Mouse (Mus musculus) midbrain, embryonic 12.5 days (tissue): ENCODE results near the gene Mroh7. TPM values are rescaled to one million over a fixed set of nuclear protein-coding genes. Genes with fewer than 3 reads are reported as not detected.
A peak's percentile ranks its signal among the peaks of the same experiment; 100 is the strongest.
"Not testable (repeated sequence)": the region's sequence is repeated elsewhere in the genome, so short reads cannot be mapped to it uniquely, and the experiment has no call there.

Experiments
- ATAC-seq: fragments of 200-750 bp; cut with Nextera tagmentation; 2 replicates; pipeline ENCODE4 v1.8.0; 2017; ENCODE audit warnings: low read depth, moderate TSS enrichment, moderate library complexity; ENCODE audit not compliant: low FRiP score
- H3K27ac ChIP-seq: fragments of 300-500 bp; sonication (generic); replicated peaks from 2 replicates; pipeline ENCODE4 v1.5.1; 2016; ENCODE audit warnings: mild to moderate bottlenecking
- H3K27me3 ChIP-seq: fragments of 300-500 bp; sonication (generic); 2 replicates; pipeline ENCODE4 v1.6.1; 2016; ENCODE audit warnings: mild to moderate bottlenecking
- H3K36me3 ChIP-seq: fragments of 300-500 bp; sonication (generic); 2 replicates; pipeline ENCODE4 v1.6.1; 2016
- H3K4me1 ChIP-seq: fragments of 300-500 bp; sonication (generic); 2 replicates; pipeline ENCODE4 v1.6.1; 2016
- H3K4me2 ChIP-seq: fragments of 300-500 bp; sonication (generic); replicated peaks from 2 replicates; pipeline ENCODE4 v1.6.1; 2016; ENCODE audit warnings: mild to moderate bottlenecking, moderate library complexity
- H3K4me3 ChIP-seq: fragments of 300-500 bp; sonication (generic); 2 replicates; pipeline ENCODE4 v1.5.1; 2016; ENCODE audit warnings: mild to moderate bottlenecking
- H3K9ac ChIP-seq: fragments of 300-500 bp; sonication (generic); replicated peaks from 2 replicates; pipeline ENCODE4 v1.6.1; 2016; ENCODE audit warnings: mild to moderate bottlenecking, moderate library complexity
- H3K9me3 ChIP-seq: fragments of 300-500 bp; sonication (generic); 2 replicates; pipeline ENCODE4 v1.6.1; 2016; ENCODE audit warnings: mild to moderate bottlenecking
- WGBS: fragments of 180-500 bp; shearing (Covaris S2); methylation state at CpG from one replicate; pipeline ENCODE4 v1.1.7; 2016; 5-methylcytosine and 5-hydroxymethylcytosine counted together
- polyA plus RNA-seq: library from polyadenylated mRNA; unstranded; fragments of >200 nt; fragmentation: Nextera tagmentation; extraction: Ambion mirVana; gene quantifications from 2 replicates; pipeline ENCODE4 v1.2.1, GENCODE M21; 2016

Gene Mroh7
- polyA plus RNA-seq, 1 experiment from 2014 or later, result 0.08 TPM

DNA sequence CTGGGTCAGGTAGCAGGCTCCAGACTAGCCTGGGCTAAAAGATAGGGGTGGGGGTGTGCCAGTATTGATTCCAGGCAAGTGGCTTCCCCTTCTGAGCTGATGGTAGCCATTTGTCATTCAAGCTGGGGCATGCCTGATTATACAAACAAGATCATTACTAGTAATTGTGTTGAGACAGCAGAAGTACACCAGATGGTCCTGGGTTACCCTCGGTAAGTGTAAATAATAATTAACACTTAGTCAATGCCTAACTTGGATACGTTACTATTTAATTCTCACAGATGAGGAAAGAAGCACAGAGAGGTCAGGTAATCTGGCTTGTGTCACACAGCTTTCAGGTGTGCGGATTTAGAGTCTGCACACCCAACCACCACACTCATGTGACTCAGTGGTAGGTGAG, 7.2 kb upstream of the Mroh7 start:
- no peak overlapping the region for H3K4me3 ChIP-seq
- H3K36me3 ChIP-seq, result no peaks in the 10 kb centered on the region
- H3K27me3 ChIP-seq, result no peaks in the 10 kb centered on the region
- no peak overlapping the region for H3K9ac ChIP-seq
- no peak overlapping the region for H3K27ac ChIP-seq
- no peak for ATAC-seq
- no peak overlapping the region for H3K4me2 ChIP-seq
- no peaks in the 10 kb centered on the region for H3K4me1 ChIP-seq
- H3K9me3 ChIP-seq, result no peaks in the 10 kb centered on the region
- 80% methylated on average over 3 of the region's 3 CpGs for WGBS

DNA sequence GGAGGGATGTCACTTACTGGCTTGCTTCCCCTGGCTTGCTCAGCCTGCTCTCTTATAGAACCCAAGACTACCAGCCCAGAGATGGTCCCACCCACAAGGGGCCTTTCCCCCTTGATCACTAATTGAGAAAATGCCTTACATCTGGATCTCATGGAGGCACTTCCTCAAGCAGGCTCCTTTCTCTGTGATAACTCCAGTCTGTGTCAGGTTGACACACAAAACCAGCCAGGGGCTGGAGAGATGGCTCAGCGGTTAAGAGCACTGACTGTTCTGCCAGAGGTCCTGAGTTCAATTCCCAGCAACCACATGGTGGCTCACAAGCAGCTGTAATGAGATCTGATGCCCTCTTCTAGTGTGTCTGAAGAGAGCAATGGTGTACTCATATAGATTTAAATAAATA, 6.2 kb upstream of the Mroh7 start:
- H3K27me3 ChIP-seq, H3K9me3 ChIP-seq, H3K36me3 ChIP-seq, ATAC-seq, H3K4me2 ChIP-seq, H3K4me1 ChIP-seq, H3K27ac ChIP-seq, H3K9ac ChIP-seq, H3K4me3 ChIP-seq: not testable (repeated sequence)
- WGBS, result 74% methylated on average over 1 of the region's 1 CpGs

DNA sequence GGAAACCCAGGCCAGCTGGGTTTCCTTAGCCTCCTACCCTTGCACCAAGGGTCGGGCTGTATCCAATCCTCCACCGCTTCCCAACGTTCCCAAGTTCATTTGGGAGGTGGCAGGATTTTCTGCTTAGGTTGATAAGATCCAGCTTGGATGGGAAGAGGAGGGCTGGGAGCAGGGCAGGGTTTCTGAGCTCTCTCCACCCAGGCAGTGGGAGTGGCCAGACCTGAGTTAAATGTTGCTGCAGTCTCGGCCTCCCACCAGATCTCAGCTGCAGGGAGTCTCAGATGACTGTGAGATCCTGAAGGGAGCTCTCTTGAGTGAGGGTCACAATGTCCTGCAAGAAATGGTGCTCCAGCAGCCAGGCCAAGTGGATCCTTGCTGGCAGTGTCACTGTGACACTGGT, 2.9 kb upstream of the Mroh7 start, which contains the start of gene Fam151a:
Fam151a (plus strand) TSS at position 254 of the 400 bp plus-strand sequence.
- Histone ChIP-seq H3K27ac (no peak within 1 kb of the TSS), H3K4me3 (no peak within 1 kb of the TSS), H3K27me3 (no peaks in the 10 kb centered on the region), H3K4me1 (no peaks in the 10 kb centered on the region), H3K36me3 (no peaks in the 10 kb centered on the region), H3K4me2 (no peak within 1 kb of the TSS), H3K9ac (no peak within 1 kb of the TSS), H3K9me3 (no peaks in the 10 kb centered on the region)
- WGBS, result 70% methylated on average over 4 of the region's 4 CpGs
- no peak for ATAC-seq

DNA sequence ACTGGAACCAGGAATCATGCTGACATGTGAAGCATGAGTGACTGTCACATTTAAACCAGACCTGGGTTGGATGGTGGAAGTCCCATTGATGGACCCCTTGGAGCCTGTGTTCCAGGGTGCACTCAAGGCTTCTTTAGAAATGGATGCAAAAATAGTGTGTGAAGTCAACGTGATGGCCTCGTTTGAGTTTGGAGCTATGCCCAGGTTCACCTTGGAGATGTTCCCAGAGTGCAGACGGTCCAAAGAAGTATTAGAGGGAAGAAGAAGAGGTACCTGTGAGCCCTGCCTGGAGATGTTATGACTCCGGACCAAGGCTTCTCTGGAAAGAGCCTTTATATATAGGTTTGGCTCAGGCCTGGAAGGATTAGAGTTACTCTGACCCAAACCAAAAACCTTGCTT, 10.1 kb downstream of the Mroh7 start:
- Histone ChIP-seq H3K27me3 (no peaks in the 10 kb centered on the region), H3K27ac (no peak overlapping the region), H3K9me3 (no peaks in the 10 kb centered on the region), H3K4me2 (no peak overlapping the region), H3K9ac (no peak overlapping the region), H3K4me3 (no peak overlapping the region), H3K4me1 (no peaks in the 10 kb centered on the region), H3K36me3 (no peaks in the 10 kb centered on the region)
- ATAC-seq, result no peak
- 88% methylated on average over 4 of the region's 4 CpGs for WGBS

DNA sequence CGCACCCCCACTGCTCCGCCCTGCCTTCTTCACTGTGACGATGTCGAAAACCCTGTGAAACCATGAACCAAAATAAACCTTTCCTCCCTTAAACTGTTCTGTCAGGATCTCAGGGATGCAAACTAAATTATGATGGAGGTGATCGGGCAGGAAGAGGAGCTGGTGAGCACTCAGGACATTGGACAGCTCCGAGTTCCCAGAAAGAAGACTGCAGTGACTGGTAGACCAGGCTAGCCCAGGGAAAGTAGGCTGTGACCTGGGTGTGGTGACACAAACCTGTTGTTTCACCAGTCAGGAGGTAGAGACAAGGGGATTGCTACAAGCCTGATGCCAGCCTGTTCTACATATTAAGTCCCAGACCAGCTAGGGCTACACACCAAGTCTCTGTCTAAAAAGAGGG, 17.1 kb downstream of the Mroh7 start:
- H3K4me3 ChIP-seq, result no peak overlapping the region
- peaks cover 19% of the 10 kb centered on the region for H3K27me3 ChIP-seq
- no peak overlapping the region for H3K4me2 ChIP-seq
- no peak overlapping the region for H3K27ac ChIP-seq
- no peak for ATAC-seq
- H3K9me3 ChIP-seq, result no peaks in the 10 kb centered on the region
- H3K36me3 ChIP-seq, result no peaks in the 10 kb centered on the region
- H3K9ac ChIP-seq, result no peak overlapping the region
- no peaks in the 10 kb centered on the region for H3K4me1 ChIP-seq
- 89% methylated on average over 6 of the region's 6 CpGs for WGBS

DNA sequence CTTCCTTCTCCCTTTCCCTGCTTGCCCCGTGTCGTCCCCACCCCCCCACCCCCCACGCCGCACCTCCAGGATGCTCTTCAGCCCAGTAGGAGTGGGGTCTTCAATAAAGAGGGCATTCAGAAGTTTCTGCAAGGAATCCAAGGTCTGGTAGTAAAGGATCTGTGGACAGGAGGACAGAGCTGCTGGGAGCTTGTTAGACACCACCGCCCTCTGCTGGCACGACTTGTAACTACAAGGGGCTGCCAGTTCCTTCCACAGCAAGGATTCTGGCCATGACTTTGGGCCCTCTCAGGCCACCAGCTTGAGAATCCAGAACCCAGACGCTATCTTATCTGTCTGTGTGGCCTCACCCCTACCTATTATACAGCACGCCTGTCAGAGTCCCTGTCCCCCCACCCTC, 22.3 kb downstream of the Mroh7 start:
- Histone ChIP-seq H3K4me2 (peak overlapping the region; percentile 11; the same call in 1 of the 2 replicates), H3K27ac (no peak overlapping the region), H3K4me3 (no peak overlapping the region), H3K9ac (no peak overlapping the region), H3K9me3 (no peaks in the 10 kb centered on the region), H3K27me3 (peaks cover 15% of the 10 kb centered on the region; the same call in 1 of the 2 replicates), H3K4me1 (peaks cover 14% of the 10 kb centered on the region), H3K36me3 (no peaks in the 10 kb centered on the region)
- WGBS, result 3% methylated on average over 8 of the region's 8 CpGs
- ATAC-seq, result no peak

DNA sequence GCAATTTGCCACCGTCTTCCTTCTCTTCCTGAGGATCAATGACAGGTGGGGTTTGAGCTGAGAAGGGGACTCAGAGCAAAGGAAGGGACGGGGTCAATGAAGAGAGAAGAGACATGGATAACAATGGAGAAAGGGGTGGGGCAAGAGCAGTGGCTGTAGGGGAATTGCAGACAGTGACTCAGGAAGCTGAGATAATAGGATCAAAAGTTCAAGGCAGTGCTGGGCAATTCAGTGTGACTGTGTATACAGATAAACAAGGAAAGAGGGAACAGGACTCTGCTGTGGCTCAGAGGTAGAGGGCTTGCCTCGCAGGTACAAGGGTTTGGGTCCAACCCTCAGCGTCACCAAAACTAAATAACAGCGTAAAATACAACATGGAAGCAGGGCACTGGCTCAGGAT, 22.8 kb downstream of the Mroh7 start:
- Histone ChIP-seq H3K4me2 (peak overlapping the region; percentile 11; the same call in 1 of the 2 replicates), H3K27me3 (peaks cover 14% of the 10 kb centered on the region; the same call in 1 of the 2 replicates), H3K9me3 (no peaks in the 10 kb centered on the region), H3K4me3 (no peak overlapping the region), H3K9ac (no peak overlapping the region), H3K4me1 (peaks cover 14% of the 10 kb centered on the region), H3K36me3 (no peaks in the 10 kb centered on the region), H3K27ac (no peak overlapping the region)
- no peak for ATAC-seq
- 37% methylated on average over 5 of the region's 5 CpGs for WGBS

DNA sequence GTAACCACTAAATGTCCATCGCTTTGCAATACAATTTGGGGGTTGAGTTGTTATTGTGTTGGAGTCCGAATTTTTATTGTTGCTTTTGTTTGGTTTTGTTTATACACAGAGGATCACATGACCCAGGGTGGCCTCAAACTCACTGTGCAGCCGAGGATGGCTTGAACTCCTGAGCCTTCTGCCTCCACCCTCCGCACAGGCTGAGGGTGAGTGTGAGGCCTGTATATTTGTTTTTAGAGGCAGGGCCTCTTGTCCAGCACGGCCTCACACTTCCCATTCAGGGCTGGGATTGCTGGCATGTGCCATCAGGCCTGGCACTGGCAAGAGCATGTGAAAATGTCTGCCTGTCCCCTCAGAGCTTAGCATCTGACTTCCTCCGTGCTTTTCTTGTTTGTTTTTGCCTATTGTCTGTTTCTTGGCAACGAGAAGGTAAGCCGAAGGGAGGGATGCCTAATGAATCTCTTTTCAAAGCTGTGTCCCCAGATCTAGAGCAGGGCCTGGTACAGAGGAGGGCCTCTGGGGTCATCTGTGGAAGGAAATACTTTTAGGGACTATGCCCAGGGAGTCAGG, 25.5 kb downstream of the Mroh7 start:
- Histone ChIP-seq H3K36me3 (no peaks in the 10 kb centered on the region), H3K27ac (peak overlapping the region; percentile 69), H3K4me3 (no peak overlapping the region), H3K9ac (0 out of 2 replicates have a peak overlapping the region, but pooled peaks have one; percentile 35), H3K4me1 (peaks cover 23% of the 10 kb centered on the region), H3K27me3 (peaks cover 21% of the 10 kb centered on the region; the same call in 1 of the 2 replicates), H3K4me2 (no peak overlapping the region), H3K9me3 (no peaks in the 10 kb centered on the region)
- ATAC-seq, result no peak
- 26% methylated on average over 8 of the region's 8 CpGs for WGBS

DNA sequence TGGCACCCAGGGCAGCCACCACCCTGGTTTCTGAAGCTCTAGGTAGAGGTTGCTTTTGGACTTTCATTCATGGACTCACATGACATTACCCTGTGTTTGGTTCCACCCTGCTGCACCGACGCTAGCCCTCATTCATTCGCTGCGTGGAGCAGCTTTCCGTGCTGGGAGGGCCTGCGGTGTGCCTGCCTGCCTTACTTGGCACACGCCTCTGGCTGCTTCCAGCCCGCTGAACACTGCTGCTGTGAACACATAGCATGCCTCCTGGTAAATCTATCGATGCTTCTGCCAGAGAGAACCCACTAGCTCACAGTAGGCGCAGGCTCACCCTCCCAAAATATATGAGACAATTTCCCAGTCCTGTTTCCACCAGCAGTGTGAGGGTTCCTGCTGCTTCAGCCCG, 26.3 kb downstream of the Mroh7 start:
- no peak overlapping the region for H3K4me2 ChIP-seq
- peaks cover 15% of the 10 kb centered on the region; the same call in 1 of the 2 replicates for H3K27me3 ChIP-seq
- peaks cover 28% of the 10 kb centered on the region for H3K4me1 ChIP-seq
- ATAC-seq, result no peak
- no peaks in the 10 kb centered on the region for H3K9me3 ChIP-seq
- no peak overlapping the region for H3K27ac ChIP-seq
- no peaks in the 10 kb centered on the region for H3K36me3 ChIP-seq
- no peak overlapping the region for H3K9ac ChIP-seq
- 55% methylated on average over 11 of the region's 11 CpGs for WGBS
- H3K4me3 ChIP-seq, result no peak overlapping the region

DNA sequence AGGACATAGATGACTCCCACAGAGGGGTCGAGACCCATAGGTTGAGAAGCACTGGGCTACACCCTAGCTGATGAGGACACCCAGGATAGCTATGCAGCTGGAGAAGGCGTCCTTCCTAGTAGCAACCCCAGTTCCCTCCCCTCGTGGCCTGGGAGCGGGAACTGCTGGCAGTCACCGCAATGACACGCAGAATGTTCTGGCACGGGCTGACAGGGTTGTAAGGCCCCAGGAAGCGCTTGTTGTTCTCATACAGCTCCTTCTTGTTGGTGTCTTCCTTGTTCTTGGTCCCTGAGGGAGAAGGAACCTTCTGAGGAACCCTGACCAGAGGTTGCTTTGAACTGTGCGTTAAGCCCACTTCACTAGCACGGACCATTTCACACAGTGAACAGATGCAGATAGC, 26.8 kb downstream of the Mroh7 start:
- Histone ChIP-seq H3K36me3 (no peaks in the 10 kb centered on the region), H3K4me3 (no peak overlapping the region), H3K27me3 (peaks cover 11% of the 10 kb centered on the region; the same call in 1 of the 2 replicates), H3K27ac (no peak overlapping the region), H3K9me3 (no peaks in the 10 kb centered on the region), H3K4me2 (no peak overlapping the region), H3K9ac (no peak overlapping the region), H3K4me1 (peaks cover 28% of the 10 kb centered on the region)
- WGBS, result 89% methylated on average over 10 of the region's 10 CpGs
- no peak for ATAC-seq

DNA sequence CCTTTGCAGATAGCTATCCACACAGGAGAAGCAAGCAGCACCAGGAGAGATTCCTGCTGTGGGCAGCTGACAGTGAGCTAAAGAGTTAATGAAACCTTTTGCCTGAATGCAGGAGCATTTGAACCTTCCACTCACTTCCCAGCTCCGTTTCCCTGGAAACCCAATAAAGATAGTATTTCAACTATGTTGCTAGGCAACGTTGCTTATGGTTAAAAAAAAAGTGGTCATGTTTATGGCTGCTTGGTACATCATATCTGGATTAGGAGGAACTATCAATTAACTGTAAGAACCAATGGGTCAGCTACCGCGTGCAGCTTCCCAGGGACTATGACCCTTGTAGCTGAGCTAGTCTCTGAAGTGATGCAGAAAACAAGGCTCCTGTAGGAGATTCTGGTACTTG, 29.9 kb downstream of the Mroh7 start:
- no peak overlapping the region for H3K4me2 ChIP-seq
- H3K4me1 ChIP-seq, result peaks cover 28% of the 10 kb centered on the region
- peaks cover 9% of the 10 kb centered on the region; the same call in 1 of the 2 replicates for H3K27me3 ChIP-seq
- H3K27ac ChIP-seq, result peak overlapping the region; percentile 10; the same call in 1 of the 2 replicates
- no peaks in the 10 kb centered on the region for H3K36me3 ChIP-seq
- no peak overlapping the region for H3K9ac ChIP-seq
- 54% methylated on average over 4 of the region's 4 CpGs for WGBS
- H3K4me3 ChIP-seq, result no peak overlapping the region
- no peaks in the 10 kb centered on the region for H3K9me3 ChIP-seq
- ATAC-seq, result no peak

DNA sequence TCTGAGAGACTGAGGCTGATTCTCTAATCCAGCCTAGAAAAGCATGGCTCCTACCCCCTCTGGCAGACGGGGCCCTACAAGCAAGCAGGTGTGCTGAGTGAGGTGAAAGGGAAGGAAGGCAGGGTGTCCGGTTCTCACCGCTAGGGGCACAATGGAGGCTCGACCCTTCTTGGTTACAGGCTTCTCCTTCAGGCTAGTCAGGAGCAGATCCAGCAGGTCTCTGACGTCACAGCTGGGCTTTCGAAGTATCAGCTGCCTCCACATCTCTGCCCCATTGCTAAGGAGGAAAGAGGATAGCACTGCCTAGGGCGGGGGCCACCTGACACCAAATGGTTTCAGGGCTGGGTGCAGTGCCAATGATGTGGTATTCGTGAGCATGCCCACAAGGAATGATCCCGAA, 30.7 kb downstream of the Mroh7 start:
- ATAC-seq, result peak; percentile 52

More for the DNA sequence above, 30.7 kb downstream of the Mroh7 start:
- 0 out of 2 replicates have a peak overlapping the region, but pooled peaks have one; percentile 10 for H3K27ac ChIP-seq
- no peak overlapping the region for H3K4me3 ChIP-seq
- no peaks in the 10 kb centered on the region for H3K36me3 ChIP-seq
- no peak overlapping the region for H3K4me2 ChIP-seq
- H3K9me3 ChIP-seq, result no peaks in the 10 kb centered on the region
- 19% methylated on average over 9 of the region's 9 CpGs for WGBS
- H3K9ac ChIP-seq, result no peak overlapping the region
- peaks cover 22% of the 10 kb centered on the region for H3K4me1 ChIP-seq
- H3K27me3 ChIP-seq, result peaks cover 9% of the 10 kb centered on the region; the same call in 1 of the 2 replicates
